Mouse (Mus musculus): ENCODE data around the gene Fignl2.

DNA sequence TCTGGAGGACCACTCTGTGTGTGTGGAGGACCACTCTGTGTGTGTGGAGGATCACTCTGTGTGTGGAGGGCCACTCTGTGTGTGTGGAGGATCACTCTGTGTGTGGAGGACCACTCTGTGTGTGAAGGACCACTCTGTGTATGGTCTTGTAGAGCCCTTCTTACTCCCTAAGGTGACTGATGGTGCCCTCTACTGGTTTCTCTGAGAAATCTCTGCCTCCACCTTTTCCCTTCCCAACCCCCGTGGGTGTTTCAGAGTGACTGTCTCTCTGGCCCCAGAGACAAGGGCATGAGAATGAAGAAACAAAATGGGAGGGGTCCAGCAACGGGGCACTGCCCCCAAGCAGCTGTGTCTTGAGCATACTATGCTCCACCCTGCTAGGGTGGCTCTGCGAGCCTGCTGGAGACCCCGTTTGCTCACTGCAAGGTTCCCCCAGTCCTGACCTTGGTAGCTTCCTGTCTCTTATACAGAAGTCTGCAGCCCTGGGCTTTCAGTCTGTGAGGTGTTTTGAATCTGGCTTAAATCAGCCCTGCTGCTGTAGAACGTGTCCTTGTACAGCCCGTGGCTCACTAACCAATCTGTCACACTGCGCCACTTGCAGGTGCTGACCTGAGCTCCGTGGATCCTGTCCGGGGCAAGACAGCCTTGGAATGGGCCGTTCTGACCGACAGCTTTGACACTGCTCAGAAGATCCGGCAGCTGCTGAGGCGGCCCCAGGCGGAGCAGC, 40.2 kb upstream of the Fignl2 start:
- TF ChIP-seq POLR2A (IDR thresholded peaks at IDR 0.05; ENCODE audit: control insufficient read depth, extremely low read depth, insufficient read depth, low read length, poor library complexity) (no peak), CTCF (IDR thresholded peaks at IDR 0.05; ENCODE audit: borderline replicate concordance, control insufficient read depth, extremely low read depth, insufficient read depth, low read length, poor library complexity) (no peak)
